Mouse (Mus musculus) forebrain, embryonic 11.5 days (tissue): Measurements from ENCODE around the gene Trp53inp2. TPM values are rescaled to one million over a fixed set of nuclear protein-coding genes. Genes with fewer than 3 reads are reported as not detected.

ENCODE experiments used
- ATAC-seq: fragments of 200-750 bp; cut with Nextera tagmentation; replicated peaks from 2 replicates; pipeline ENCODE4 v1.8.0; 2017; ENCODE audit warnings: moderate TSS enrichment; ENCODE audit not compliant: low FRiP score
- DNase-seq: peaks from one replicate; pipeline ENCODE4 v3.0.0-alpha.2; 2017; ENCODE audit warnings: low spot score
- H3K27ac ChIP-seq: fragments of 300-500 bp; sonication (generic); 2 replicates; pipeline ENCODE4 v1.5.1; 2014; ENCODE audit warnings: low read depth, low read length
- H3K27me3 ChIP-seq: fragments of 300-500 bp; sonication (generic); 2 replicates; pipeline ENCODE4 v1.6.1; 2014; ENCODE audit warnings: mild to moderate bottlenecking, low read length, mixed read lengths; ENCODE audit not compliant: control insufficient read depth, insufficient read depth
- H3K36me3 ChIP-seq: fragments of 300-500 bp; sonication (generic); 2 replicates; pipeline ENCODE4 v1.6.1; 2014; ENCODE audit warnings: mild to moderate bottlenecking, low read length, moderate library complexity, mixed read lengths; ENCODE audit not compliant: control insufficient read depth, insufficient read depth
- H3K4me1 ChIP-seq: fragments of 300-500 bp; sonication (generic); replicated peaks from 2 replicates; pipeline ENCODE4 v1.6.1; 2014; ENCODE audit warnings: low read length, mixed read lengths; ENCODE audit not compliant: control insufficient read depth, insufficient read depth
- H3K4me2 ChIP-seq: fragments of 300-500 bp; sonication (generic); 2 replicates; pipeline ENCODE4 v1.6.1; 2014; ENCODE audit warnings: low read depth, mild to moderate bottlenecking, low read length, moderate library complexity, mixed read lengths; ENCODE audit not compliant: severe bottlenecking
- H3K4me3 ChIP-seq: fragments of 300-500 bp; sonication (generic); 2 replicates; pipeline ENCODE4 v1.5.1; 2014; ENCODE audit warnings: low read depth, low read length
- H3K9ac ChIP-seq: fragments of 300-500 bp; sonication (generic); 2 replicates; pipeline ENCODE4 v1.6.1; 2014; ENCODE audit warnings: low read length
- H3K9me3 ChIP-seq: fragments of 300-500 bp; sonication (generic); 2 replicates; pipeline ENCODE4 v1.6.1; 2016; ENCODE audit warnings: low read length, mixed read lengths; ENCODE audit not compliant: control insufficient read depth
- WGBS: fragments of 180-500 bp; shearing (Covaris S2); extraction: QIAGEN DNeasy Blood & Tissue Kit; methylation state at CpG from one replicate; pipeline ENCODE4 v1.1.7; 2014; 5-methylcytosine and 5-hydroxymethylcytosine counted together
- polyA plus RNA-seq: library from polyadenylated mRNA; unstranded; fragments of >200 nt; fragmentation: Nextera tagmentation; extraction: Ambion mirVana; gene quantifications from 2 replicates; pipeline ENCODE4 v1.2.1, GENCODE M21; 2014

Trp53inp2 gene
- polyA plus RNA-seq, 1 experiment from 2014 or later, result 60.3 TPM

DNA sequence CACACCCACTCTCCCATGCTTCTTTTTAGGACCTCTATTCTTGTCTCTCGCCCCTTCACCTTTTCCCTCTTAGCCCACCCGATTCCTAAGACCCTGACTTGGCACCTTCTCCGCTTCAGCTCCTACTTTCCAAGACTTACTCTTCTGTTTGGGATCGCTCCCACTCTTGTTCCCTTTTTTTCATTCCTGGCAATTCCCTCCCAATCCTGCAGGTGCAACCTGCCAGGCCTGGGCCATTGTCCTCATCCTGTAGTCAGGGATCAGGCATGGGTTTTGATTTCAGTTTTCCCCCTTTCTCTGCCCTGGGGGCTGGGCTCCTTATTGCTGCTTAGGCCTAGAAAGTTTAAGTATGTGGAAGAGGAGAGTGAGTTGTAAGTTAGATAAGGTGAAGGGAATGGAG, 6.2 kb downstream of the Trp53inp2 start:
- Histone ChIP-seq H3K4me3 (no peak overlapping the region), H3K27ac (no peak overlapping the region), H3K4me2 (no peak overlapping the region), H3K36me3 (peaks cover 2% of the 10 kb centered on the region; the same call in 1 of the 2 replicates), H3K27me3 (no peaks in the 10 kb centered on the region), H3K9me3 (no peaks in the 10 kb centered on the region), H3K4me1 (peaks cover 6% of the 10 kb centered on the region), H3K9ac (0 out of 2 replicates have a peak overlapping the region, but pooled peaks have one; percentile 33)
- DNase-seq (no peak), ATAC-seq (no peak)
- 47% methylated on average over 4 of the region's 4 CpGs for WGBS

DNA sequence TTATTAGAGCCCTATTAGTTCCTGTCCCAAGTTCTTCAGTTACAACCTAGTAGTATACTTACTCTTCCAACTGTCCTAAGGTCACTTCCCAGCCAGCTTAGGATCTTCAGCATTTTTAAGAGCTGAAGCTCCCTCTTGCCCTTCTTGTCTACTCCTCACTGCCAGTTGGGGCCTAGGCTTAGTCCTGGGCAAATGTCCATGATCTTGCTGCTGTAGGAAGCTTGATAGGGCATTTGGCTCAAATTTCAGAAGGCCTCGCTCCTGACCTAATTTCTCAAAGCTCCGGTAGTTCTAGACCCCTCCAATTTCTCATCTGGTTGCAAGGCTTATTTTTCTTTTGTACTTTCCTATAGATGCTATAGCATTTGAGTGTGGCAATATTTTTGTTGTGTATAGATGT, 7.7 kb downstream of the Trp53inp2 start:
- Histone ChIP-seq H3K27ac (no peak overlapping the region), H3K9ac (no peak overlapping the region), H3K9me3 (no peaks in the 10 kb centered on the region), H3K4me2 (no peak overlapping the region), H3K27me3 (no peaks in the 10 kb centered on the region), H3K4me3 (no peak overlapping the region), H3K4me1 (peaks cover 6% of the 10 kb centered on the region), H3K36me3 (peaks cover 2% of the 10 kb centered on the region; the same call in 1 of the 2 replicates)
- ATAC-seq (no peak), DNase-seq (no peak)
- 100% methylated on average over 2 of the region's 2 CpGs for WGBS

DNA sequence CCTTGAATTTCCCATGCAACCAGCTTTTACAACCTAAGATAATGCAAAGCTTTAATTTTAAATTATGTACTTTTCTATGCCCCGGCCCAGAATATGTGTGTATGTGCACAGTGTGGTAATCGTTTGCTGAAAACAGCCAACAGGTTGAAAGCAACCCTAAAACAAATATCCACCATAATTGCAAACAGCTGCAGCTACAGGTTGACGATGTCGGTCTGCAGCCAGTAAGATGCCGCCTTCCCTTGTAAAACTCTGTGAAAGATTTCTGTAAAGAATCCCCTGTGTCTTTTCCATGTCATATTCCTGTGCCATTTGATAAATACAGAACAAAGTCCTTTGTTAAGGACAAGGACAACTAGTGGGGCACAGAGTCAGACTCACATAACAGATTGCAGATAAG, 13.7 kb downstream of the Trp53inp2 start:
- no peaks in the 10 kb centered on the region for H3K9me3 ChIP-seq
- no peaks in the 10 kb centered on the region for H3K4me1 ChIP-seq
- no peak overlapping the region for H3K27ac ChIP-seq
- 82% methylated on average over 5 of the region's 5 CpGs for WGBS
- H3K4me3 ChIP-seq, result no peak overlapping the region
- no peak overlapping the region for H3K9ac ChIP-seq
- DNase-seq (no peak), ATAC-seq (no peak)
- H3K36me3 ChIP-seq, result peaks cover 2% of the 10 kb centered on the region; the same call in 1 of the 2 replicates
- H3K4me2 ChIP-seq, result no peak overlapping the region
- H3K27me3 ChIP-seq, result no peaks in the 10 kb centered on the region

DNA sequence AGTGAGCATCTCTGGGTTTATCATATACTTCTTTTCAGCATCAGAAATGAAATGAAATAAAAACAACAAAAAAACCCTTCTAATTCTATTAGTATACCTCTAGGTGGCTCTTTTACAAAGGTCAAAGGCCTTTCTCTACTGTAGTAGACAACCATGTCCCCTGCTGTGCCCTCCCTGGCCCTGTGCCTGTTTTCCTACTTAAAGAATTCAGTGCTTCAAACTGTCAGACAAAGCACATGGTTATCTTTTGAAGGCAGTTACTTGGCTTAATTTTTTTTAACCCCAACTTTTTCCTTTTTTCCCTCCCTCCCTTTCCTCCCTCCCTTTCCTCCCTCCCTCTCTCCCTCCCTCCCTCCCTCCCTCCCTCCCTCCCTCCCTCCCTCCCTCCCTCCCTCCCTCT, 19.4 kb downstream of the Trp53inp2 start:
- Histone ChIP-seq H3K36me3 (peaks cover 2% of the 10 kb centered on the region; the same call in 1 of the 2 replicates), H3K4me3 (no peak overlapping the region), H3K9ac (no peak overlapping the region), H3K27me3 (no peaks in the 10 kb centered on the region), H3K4me1 (no peaks in the 10 kb centered on the region), H3K9me3 (no peaks in the 10 kb centered on the region), H3K27ac (no peak overlapping the region), H3K4me2 (no peak overlapping the region)
- DNase-seq (no peak), ATAC-seq (no peak)

DNA sequence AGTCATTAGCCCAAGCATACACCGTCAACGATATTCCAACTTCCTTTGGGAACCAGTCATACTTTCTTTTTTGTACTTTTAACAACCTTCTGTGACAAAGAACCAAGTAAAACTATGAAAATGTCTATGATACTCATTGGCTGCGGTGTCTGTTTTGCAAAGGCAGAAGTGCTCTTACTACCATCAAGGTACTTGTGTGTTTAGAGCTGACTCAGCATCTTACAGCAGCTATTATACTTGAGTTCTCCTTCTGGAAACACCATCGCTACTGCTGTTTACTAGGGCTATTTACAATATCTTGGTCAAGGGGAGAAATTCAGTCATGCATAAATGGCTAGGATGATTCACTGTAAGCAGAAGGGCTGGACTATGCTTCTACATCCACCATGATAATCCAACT, 21.1 kb downstream of the Trp53inp2 start:
- H3K4me2 ChIP-seq, result no peak overlapping the region
- no peak overlapping the region for H3K4me3 ChIP-seq
- no peaks in the 10 kb centered on the region for H3K27me3 ChIP-seq
- 96% methylated on average over 4 of the region's 4 CpGs for WGBS
- no peak overlapping the region for H3K9ac ChIP-seq
- H3K36me3 ChIP-seq, result no peaks in the 10 kb centered on the region; the same call in 1 of the 2 replicates
- ATAC-seq (no peak), DNase-seq (no peak)
- no peak overlapping the region for H3K27ac ChIP-seq
- no peaks in the 10 kb centered on the region for H3K4me1 ChIP-seq
- no peaks in the 10 kb centered on the region for H3K9me3 ChIP-seq

DNA sequence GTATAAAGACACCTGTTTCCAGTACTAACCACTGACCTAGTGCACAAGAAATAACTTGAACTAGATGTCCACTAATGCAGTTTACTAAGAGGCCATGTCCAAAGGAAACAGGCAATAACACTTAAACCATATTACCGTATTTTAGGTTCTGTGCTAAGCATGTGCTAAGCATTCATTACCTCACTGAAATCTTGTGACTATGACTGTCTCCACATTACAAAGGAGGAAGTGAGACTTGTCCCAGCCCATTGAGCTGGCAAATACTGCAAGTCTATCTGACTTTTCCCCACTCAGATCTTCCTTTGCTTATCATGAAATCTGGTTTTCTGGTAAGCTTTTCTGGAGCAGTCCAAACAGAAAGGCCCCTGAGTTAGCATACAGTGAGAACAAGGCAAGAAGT, 23.8 kb downstream of the Trp53inp2 start:
- Histone ChIP-seq H3K27ac (no peak overlapping the region), H3K4me1 (no peaks in the 10 kb centered on the region), H3K9ac (no peak overlapping the region), H3K27me3 (no peaks in the 10 kb centered on the region), H3K4me2 (no peak overlapping the region), H3K36me3 (peaks cover 3% of the 10 kb centered on the region), H3K4me3 (no peak overlapping the region), H3K9me3 (no peaks in the 10 kb centered on the region)
- DNase-seq (no peak), ATAC-seq (no peak)
- WGBS, result 95% methylated on average over 1 of the region's 1 CpGs

DNA sequence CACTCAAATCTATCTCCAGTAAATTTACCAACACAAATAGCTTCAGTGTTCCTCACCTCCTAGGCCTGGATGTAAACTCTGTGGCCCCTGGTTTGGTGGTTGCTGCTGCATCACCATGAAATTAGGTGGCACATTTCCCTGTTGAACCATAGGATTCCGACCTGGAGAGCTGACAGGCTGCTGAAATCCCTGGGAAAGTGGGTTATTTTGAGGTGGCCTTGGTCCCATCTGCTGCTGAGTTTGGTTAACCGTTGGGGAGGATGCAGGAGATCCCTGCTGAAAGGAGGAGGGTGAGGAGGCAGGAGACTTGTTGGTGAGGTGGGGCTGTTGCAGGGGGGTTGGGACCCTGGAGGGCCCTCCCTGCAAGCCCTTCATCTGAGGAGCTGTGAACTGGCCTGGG, 40.1 kb downstream of the Trp53inp2 start:
- Histone ChIP-seq H3K27ac (no peak overlapping the region), H3K4me1 (no peaks in the 10 kb centered on the region), H3K27me3 (no peaks in the 10 kb centered on the region), H3K4me3 (no peak overlapping the region), H3K9me3 (no peaks in the 10 kb centered on the region), H3K4me2 (no peak overlapping the region), H3K9ac (no peak overlapping the region), H3K36me3 (peaks cover 7% of the 10 kb centered on the region; the same call in 1 of the 2 replicates)
- 79% methylated on average over 2 of the region's 2 CpGs for WGBS
- ATAC-seq (no peak), DNase-seq (no peak)

DNA sequence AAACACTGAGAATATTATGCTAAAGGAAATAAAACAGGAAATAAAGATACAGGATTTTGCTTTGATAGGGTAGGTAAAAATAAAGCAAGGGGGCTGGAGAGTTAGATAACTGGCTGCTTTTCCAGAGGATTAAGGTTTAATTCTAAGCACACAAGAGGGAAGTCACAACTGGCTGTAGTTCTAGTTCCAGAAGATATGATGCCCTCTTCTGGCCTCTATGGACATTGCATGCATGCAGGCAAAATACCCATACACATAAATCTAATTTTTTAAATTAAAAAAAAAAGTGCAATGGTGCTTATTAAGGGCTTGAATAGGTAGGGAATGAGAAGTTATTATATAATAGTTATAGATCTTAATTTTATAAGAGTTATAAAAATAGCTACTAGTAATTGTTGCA, 55.6 kb downstream of the Trp53inp2 start:
- Histone ChIP-seq H3K9ac (no peak overlapping the region), H3K27ac (no peak overlapping the region), H3K27me3 (no peaks in the 10 kb centered on the region), H3K4me2 (no peak overlapping the region), H3K4me1 (no peaks in the 10 kb centered on the region), H3K9me3 (no peaks in the 10 kb centered on the region), H3K4me3 (no peak overlapping the region), H3K36me3 (peaks cover 10% of the 10 kb centered on the region)
- ATAC-seq, result no peak
- DNase-seq, result no peak
